Comparison of ENCODE assay signal across 10 mouse cellular contexts in the genomic region with DNA sequence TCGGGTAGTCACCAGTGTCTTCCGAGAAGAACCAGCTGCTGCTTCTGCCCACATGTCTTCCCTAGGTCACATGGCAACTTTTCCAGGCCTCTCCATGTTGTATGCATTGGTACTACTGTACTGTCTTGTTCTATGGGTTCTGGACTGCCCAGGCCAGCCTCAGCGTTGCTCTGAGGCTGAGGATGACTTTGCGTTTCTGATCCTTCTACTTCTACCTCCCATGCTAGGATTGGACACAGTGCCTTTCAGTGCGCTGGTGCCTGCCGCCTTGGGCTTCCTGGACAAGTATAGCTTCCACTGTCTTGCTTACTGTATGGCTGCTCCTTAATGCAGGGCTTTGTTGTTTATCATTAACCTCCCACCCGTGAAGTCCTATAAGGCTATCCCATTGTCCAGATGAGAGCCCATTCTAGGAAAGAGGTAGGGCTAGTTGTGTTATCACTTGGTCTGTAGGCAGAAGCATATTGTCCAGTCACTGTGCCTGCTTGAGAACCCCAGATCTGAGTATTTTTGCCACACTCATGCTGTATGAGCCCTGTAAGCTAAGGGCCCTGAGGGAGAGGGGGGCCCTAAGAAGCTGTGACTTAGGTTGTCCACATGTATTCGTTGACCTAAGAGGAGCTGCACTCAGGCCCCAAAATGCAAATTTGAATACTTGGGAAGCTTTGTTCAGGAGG. TPM values are rescaled to one million over a fixed set of nuclear protein-coding genes. Genes with fewer than 3 reads are reported as not detected.
DNase-seq lines count a peak whose midpoint lies in the region; ATAC-seq and TF ChIP-seq lines count a peak whose summit lies in the region.
"Had no signal": no experiment of that assay in that cellular context is flagged by ENCODE, and none has a peak within 500 bp of the region (broad histone marks: within the 10 kb centered on the region; RNA-seq: fewer than 3 reads in every experiment).

No protein-coding gene starts in this region.

- 88% methylated on average over 8 of the region's 8 CpGs for WGBS in forebrain, embryonic 10.5 days
- WGBS in forebrain, embryonic 16.5 days, result 88% methylated on average over 8 of the region's 8 CpGs
- WGBS in lung, embryonic 14.5 days, result 75% methylated on average over 8 of the region's 8 CpGs
- WGBS in lung, adult 2 months, result 74% methylated on average over 8 of the region's 8 CpGs
- 56% methylated on average over 8 of the region's 8 CpGs for WGBS in liver, embryonic 14.5 days (ENCODE audit: insufficient replicate concordance)
- WGBS in midbrain, embryonic 13.5 days, result 84% methylated on average over 8 of the region's 8 CpGs

- no peak for DNase-seq in forebrain, embryonic 10.5 days (ENCODE audit: extremely low spot score, low spot score)
- DNase-seq in lung, embryonic 14.5 days, result peak; percentile 51
- no peak for DNase-seq in lung, adult 2 months
- no peak for DNase-seq in liver, embryonic 14.5 days (ENCODE audit: low read depth in 3 of 3, low spot score in 3 of 3)
- no peak for DNase-seq in urinary bladder, postnatal 25 days (ENCODE audit: low spot score)
- no peak for DNase-seq in urinary bladder, postnatal 36 days (ENCODE audit: low spot score in 2 of 2)
- DNase-seq: spleen, adult 18-20 months had no signal

- no peak overlapping the region for H3K4me3 ChIP-seq in forebrain, embryonic 10.5 days
- H3K4me3 ChIP-seq in forebrain, embryonic 16.5 days (replicated peaks; ENCODE audit: low read length), result no peak overlapping the region
- H3K4me3 ChIP-seq in lung, embryonic 14.5 days (ENCODE audit: low read depth, low read length), result no peak overlapping the region
- no peak overlapping the region for H3K4me3 ChIP-seq in lung, adult 2 months (replicated peaks; ENCODE audit: extremely low read depth, low read depth, low read length)
- no peak overlapping the region for H3K4me3 ChIP-seq in liver, embryonic 14.5 days (ENCODE audit: insufficient read depth in 1 of 2, low read depth in 2 of 2, low read length in 2 of 2)
- no peak overlapping the region for H3K4me3 ChIP-seq in midbrain, embryonic 13.5 days (replicated peaks)
- H3K4me3 ChIP-seq: left cerebral cortex, adult 2 months had no signal

- TF ChIP-seq EP300 in liver, embryonic 14.5 days (IDR thresholded peaks at IDR 0.05; ENCODE audit: low read depth), result no peak

- no peaks in the 10 kb centered on the region for H3K9me3 ChIP-seq in forebrain, embryonic 10.5 days
- no peaks in the 10 kb centered on the region for H3K9me3 ChIP-seq in forebrain, embryonic 16.5 days (ENCODE audit: control insufficient read depth, low read length)
- H3K9me3 ChIP-seq in lung, embryonic 14.5 days (ENCODE audit: low read depth, low read length), result no peaks in the 10 kb centered on the region
- H3K9me3 ChIP-seq in liver, embryonic 14.5 days (ENCODE audit: control insufficient read depth, low read length), result no peaks in the 10 kb centered on the region
- no peaks in the 10 kb centered on the region for H3K9me3 ChIP-seq in midbrain, embryonic 13.5 days

- H3K9ac ChIP-seq in forebrain, embryonic 16.5 days (replicated peaks; ENCODE audit: low read depth, low read length), result no peak overlapping the region
- no peak overlapping the region for H3K9ac ChIP-seq in lung, embryonic 14.5 days
- H3K9ac ChIP-seq in liver, embryonic 14.5 days (replicated peaks), result peak overlapping the region; percentile 48
- peak overlapping the region; percentile 45 for H3K9ac ChIP-seq in midbrain, embryonic 13.5 days (replicated peaks)

- peaks cover 45% of the 10 kb centered on the region for H3K4me1 ChIP-seq in forebrain, embryonic 10.5 days
- H3K4me1 ChIP-seq in forebrain, embryonic 16.5 days (replicated peaks; ENCODE audit: control insufficient read depth, insufficient read depth, low read length), result 0 out of 2 replicates have a peak, but pooled peaks cover 3% of the 10 kb centered on the region
- no peaks in the 10 kb centered on the region; the same call in none of the 2 replicates for H3K4me1 ChIP-seq in lung, embryonic 14.5 days (ENCODE audit: insufficient read depth)
- peaks cover 5% of the 10 kb centered on the region for H3K4me1 ChIP-seq in lung, adult 2 months (ENCODE audit: control insufficient read depth, insufficient read depth, low read length)
- H3K4me1 ChIP-seq in liver, embryonic 14.5 days (replicated peaks; ENCODE audit: control insufficient read depth in 2 of 2, insufficient read depth in 2 of 2, low read length in 1 of 2), result peaks cover 28 to 32% of the 10 kb centered on the region in 2 experiments
- H3K4me1 ChIP-seq in midbrain, embryonic 13.5 days (replicated peaks), result peaks cover 35% of the 10 kb centered on the region

- peaks cover 3% of the 10 kb centered on the region; the same call in 1 of the 2 replicates for H3K27me3 ChIP-seq in forebrain, embryonic 10.5 days (ENCODE audit: poor library complexity, severe bottlenecking)
- H3K27me3 ChIP-seq in forebrain, embryonic 16.5 days (replicated peaks; ENCODE audit: control insufficient read depth, insufficient read depth, low read length), result no peaks in the 10 kb centered on the region
- H3K27me3 ChIP-seq in lung, embryonic 14.5 days (ENCODE audit: insufficient read depth, low read length), result no peaks in the 10 kb centered on the region
- no peaks in the 10 kb centered on the region for H3K27me3 ChIP-seq in liver, embryonic 14.5 days (ENCODE audit: control insufficient read depth, insufficient read depth, low read length)
- H3K27me3 ChIP-seq in midbrain, embryonic 13.5 days, result no peaks in the 10 kb centered on the region

- TF ChIP-seq POLR2A in lung, adult 2 months (IDR thresholded peaks at IDR 0.05; ENCODE audit: borderline replicate concordance, extremely low read depth, low read depth, low read length), result no peak

- H3K36me3 ChIP-seq in forebrain, embryonic 10.5 days (replicated peaks), result peaks cover 89% of the 10 kb centered on the region
- peaks cover 4% of the 10 kb centered on the region for H3K36me3 ChIP-seq in forebrain, embryonic 16.5 days (ENCODE audit: control insufficient read depth, insufficient read depth)
- peaks cover 51% of the 10 kb centered on the region for H3K36me3 ChIP-seq in lung, embryonic 14.5 days (ENCODE audit: insufficient read depth)
- H3K36me3 ChIP-seq in liver, embryonic 14.5 days (replicated peaks; ENCODE audit: control insufficient read depth, insufficient read depth, low read depth), result peaks cover 35% of the 10 kb centered on the region
- H3K36me3 ChIP-seq in midbrain, embryonic 13.5 days, result peaks cover 19% of the 10 kb centered on the region

- ATAC-seq in forebrain, embryonic 16.5 days, result no peak
- peak; percentile 33 for ATAC-seq in lung, embryonic 14.5 days (ENCODE audit: insufficient read depth)
- peak; percentile 83 for ATAC-seq in liver, embryonic 14.5 days (ENCODE audit: insufficient read depth)
- ATAC-seq in midbrain, embryonic 13.5 days, result peak; percentile 26; the same call in 1 of the 2 replicates

- no peak overlapping the region for H3K4me2 ChIP-seq in forebrain, embryonic 16.5 days (ENCODE audit: low read length)
- no peak overlapping the region for H3K4me2 ChIP-seq in lung, embryonic 14.5 days
- peak overlapping the region; percentile 32; the same call in 1 of the 2 replicates for H3K4me2 ChIP-seq in liver, embryonic 14.5 days (ENCODE audit: low read depth)
- peak overlapping the region; percentile 3; the same call in 1 of the 2 replicates for H3K4me2 ChIP-seq in midbrain, embryonic 13.5 days (replicated peaks)

- TF ChIP-seq CTCF in lung, embryonic 14.5 days (IDR thresholded peaks at IDR 0.05; ENCODE audit: low read depth), result no peak
- TF ChIP-seq CTCF in lung, adult 2 months (IDR thresholded peaks at IDR 0.05; ENCODE audit: insufficient read depth, low read length), result no peak
- no peak for TF ChIP-seq CTCF in liver, embryonic 14.5 days (IDR thresholded peaks at IDR 0.05; ENCODE audit: low read depth)

- peak overlapping the region; percentile 70 for H3K27ac ChIP-seq in forebrain, embryonic 10.5 days
- no peak overlapping the region for H3K27ac ChIP-seq in forebrain, embryonic 16.5 days (ENCODE audit: low read length)
- H3K27ac ChIP-seq in lung, embryonic 14.5 days (ENCODE audit: low read depth), result no peak overlapping the region; the same call in 1 of the 2 replicates
- H3K27ac ChIP-seq in liver, embryonic 14.5 days, result peak overlapping the region; percentile 87
- H3K27ac ChIP-seq in midbrain, embryonic 13.5 days, result peak overlapping the region; percentile 62
- H3K27ac ChIP-seq: left cerebral cortex, adult 2 months had no signal

RNA-seq across cellular contexts. Expression of gene Zc3h4, which starts 11.6 kb away (rescaled TPM):
- polyA plus RNA-seq in forebrain, embryonic 10.5 days (2016; fragmentation: Nextera tagmentation; extraction: Ambion mirVana), result 18.8 and 19.2 TPM in 2 replicates
- 18.6 and 19.3 TPM in 2 replicates for polyA plus RNA-seq in forebrain, embryonic 16.5 days (2015; fragmentation: Nextera tagmentation; extraction: Ambion mirVana)
- polyA plus RNA-seq in lung, embryonic 14.5 days (2014; fragmentation: Nextera tagmentation; extraction: Ambion mirVana), result 18.7 and 19.0 TPM in 2 replicates
- 44.9 and 45.9 TPM in 2 replicates for polyA plus RNA-seq in lung, adult 2 months (2012; rRNA removed)
- 13.7 and 15.2 TPM in 2 replicates for polyA plus RNA-seq in liver, embryonic 14.5 days (2012; rRNA removed)
- 6.0 TPM in 2 replicates for polyA plus RNA-seq in liver, embryonic 14.5 days (2014; fragmentation: Nextera tagmentation; extraction: Ambion mirVana)
- polyA plus RNA-seq in midbrain, embryonic 13.5 days (2015; fragmentation: Nextera tagmentation; extraction: Ambion mirVana), result 18.2 and 22.1 TPM in 2 replicates

RNA-seq across cellular contexts. Expression of gene Sae1, which starts 24.8 kb away (rescaled TPM):
- polyA plus RNA-seq in forebrain, embryonic 10.5 days (2016; fragmentation: Nextera tagmentation; extraction: Ambion mirVana), result 505 and 521 TPM in 2 replicates
- polyA plus RNA-seq in forebrain, embryonic 16.5 days (2015; fragmentation: Nextera tagmentation; extraction: Ambion mirVana), result 297 and 304 TPM in 2 replicates
- polyA plus RNA-seq in lung, embryonic 14.5 days (2014; fragmentation: Nextera tagmentation; extraction: Ambion mirVana), result 356 and 365 TPM in 2 replicates
- polyA plus RNA-seq in lung, adult 2 months (2012; rRNA removed), result 20.7 and 31.0 TPM in 2 replicates
- 35.0 and 55.6 TPM in 2 replicates for polyA plus RNA-seq in liver, embryonic 14.5 days (2012; rRNA removed)
- polyA plus RNA-seq in liver, embryonic 14.5 days (2014; fragmentation: Nextera tagmentation; extraction: Ambion mirVana), result 89.3 and 95.5 TPM in 2 replicates
- 267 and 272 TPM in 2 replicates for polyA plus RNA-seq in midbrain, embryonic 13.5 days (2015; fragmentation: Nextera tagmentation; extraction: Ambion mirVana)

RNA-seq across cellular contexts. Expression of gene Tmem160, which starts 40.2 kb away (rescaled TPM):
- 64.4 and 68.5 TPM in 2 replicates for polyA plus RNA-seq in forebrain, embryonic 10.5 days (2016; fragmentation: Nextera tagmentation; extraction: Ambion mirVana)
- 65.1 and 66.7 TPM in 2 replicates for polyA plus RNA-seq in forebrain, embryonic 16.5 days (2015; fragmentation: Nextera tagmentation; extraction: Ambion mirVana)
- 40.4 and 46.1 TPM in 2 replicates for polyA plus RNA-seq in lung, embryonic 14.5 days (2014; fragmentation: Nextera tagmentation; extraction: Ambion mirVana)
- polyA plus RNA-seq in lung, adult 2 months (2012; rRNA removed), result 129 and 205 TPM in 2 replicates
- polyA plus RNA-seq in liver, embryonic 14.5 days (2012; rRNA removed), result 21.5 and 23.6 TPM in 2 replicates
- polyA plus RNA-seq in liver, embryonic 14.5 days (2014; fragmentation: Nextera tagmentation; extraction: Ambion mirVana), result 34.5 and 36.9 TPM in 2 replicates
- polyA plus RNA-seq in midbrain, embryonic 13.5 days (2015; fragmentation: Nextera tagmentation; extraction: Ambion mirVana), result 48.1 and 59.4 TPM in 2 replicates

Comparison
In these comparisons a context has a peak if more than half of its experiments do, and no peak if none do; other contexts are left out.
1. H3K27ac ChIP-seq: peak in forebrain, embryonic 10.5 days (single experiment), liver, embryonic 14.5 days (single experiment) and midbrain, embryonic 13.5 days (single experiment); none in forebrain, embryonic 16.5 days (single experiment) and lung, embryonic 14.5 days (single experiment).
2. H3K4me2 ChIP-seq: peak in liver, embryonic 14.5 days (single experiment) and midbrain, embryonic 13.5 days (single experiment); none in forebrain, embryonic 16.5 days (single experiment) and lung, embryonic 14.5 days (single experiment).
3. H3K9ac ChIP-seq: peak in liver, embryonic 14.5 days (single experiment) and midbrain, embryonic 13.5 days (single experiment); none in forebrain, embryonic 16.5 days (single experiment) and lung, embryonic 14.5 days (single experiment).